Mouse (Mus musculus) heart, adult 8-10 months (tissue): ENCODE data around the gene Syna. TPM values are rescaled to one million over a fixed set of nuclear protein-coding genes. Genes with fewer than 3 reads are reported as not detected.

Source experiments
- DNase-seq: peaks from one replicate; pipeline ENCODE4 v3.0.0; 2022; ENCODE audit warnings: low spot score
- microRNA-seq: library from miRNA; unstranded; fragments of <30 nt; microRNA quantifications from one replicate; pipeline ENCODE4 v1.2.0, GENCODE M21; 2022
- total RNA-seq, 4 experiments: library from RNA; stranded (reverse); gene quantifications; 2 replicates each; pipeline ENCODE4 v1.2.4; 2022

Syna gene
- total RNA-seq, 4 experiments from 2014 or later = not detected

GRCm38 (mm10) chr5:134531585-134531984 is 28.4 kb downstream of the Syna start:
- DNase-seq = no peak

GRCm38 (mm10) chr5:134530830-134531229 is 29.1 kb downstream of the Syna start:
- peak; percentile 41 for DNase-seq

- DNase-seq = no peak
These were observed 31.5 kb downstream of the Syna start for GRCm38 (mm10) chr5:134528488-134528887.

- DNase-seq = no peak
These were observed 33.8 kb downstream of the Syna start for GRCm38 (mm10) chr5:134525971-134526711.

GRCm38 (mm10) chr5:134523728-134524127 is 36.2 kb downstream of the Syna start:
- no peak for DNase-seq

- no peak for DNase-seq
These were observed 37.4 kb downstream of the Syna start for GRCm38 (mm10) chr5:134522524-134522923.

- DNase-seq = no peak
These were observed 38.2 kb downstream of the Syna start for GRCm38 (mm10) chr5:134521806-134522205.

- DNase-seq = no peak
These were observed 38.8 kb downstream of the Syna start for GRCm38 (mm10) chr5:134521131-134521530.

GRCm38 (mm10) chr5:134520120-134520519 is 39.9 kb downstream of the Syna start:
- no peak for DNase-seq

GRCm38 (mm10) chr5:134519471-134519870 is 40.5 kb downstream of the Syna start:
- no peak for DNase-seq

GRCm38 (mm10) chr5:134512086-134512485 is 47.9 kb downstream of the Syna start:
- no peak for DNase-seq

- DNase-seq = no peak
These were observed 49.7 kb downstream of the Syna start for GRCm38 (mm10) chr5:134510266-134510665.

- DNase-seq = no peak
These were observed 51.0 kb downstream of the Syna start for GRCm38 (mm10) chr5:134508965-134509364.

Small RNAs within 50 kb of the gene (microRNA-seq; reads per million reads assigned to microRNA genes)
- not detected for gene Mir7228

Other genes with a start within 250 kb of the Syna start
- gene Gtf2i, start 245.4 kb downstream of the Syna start, total RNA-seq = 100 to 1,000 TPM; 183 to 210 (median 205) TPM
- gene Gtf2ird1, start 103.5 kb downstream of the Syna start, total RNA-seq = 10 to 100 TPM; 20.9 to 28.3 (median 24.5) TPM
- 1 to 10 TPM; 4.5 to 6.8 (median 5.4) TPM for gene Clip2, start 7.7 kb downstream of the Syna start, total RNA-seq
- gene Rfc2, start 21.2 kb upstream of the Syna start, total RNA-seq = 10 to 100 TPM; 21.6 to 26.0 (median 24.6) TPM
- 1 to 10 TPM in 3 of 4 experiments, under 1 TPM in 1; 0.44 to 2.4 (median 1.8) TPM for gene Lat2, start 54.9 kb upstream of the Syna start, total RNA-seq
- 100 to 1,000 TPM; 124 to 141 (median 129) TPM for gene Eif4h, start 79.3 kb upstream of the Syna start, total RNA-seq
- 1 to 10 TPM; 3.8 to 5.1 (median 4.0) TPM for gene Limk1, start 128.4 kb upstream of the Syna start, total RNA-seq
- 10 to 100 TPM; 14.7 to 26.2 (median 17.6) TPM for gene Eln, start 187.2 kb upstream of the Syna start, total RNA-seq